Mouse (Mus musculus) layer of hippocampus, adult 11-12 months (tissue): ENCODE data around the gene Fam193a.

Experiments used
- DNase-seq: peaks from one replicate; pipeline ENCODE4 v3.0.0; 2022; ENCODE audit warnings: low spot score

Gene Fam193a

DNA sequence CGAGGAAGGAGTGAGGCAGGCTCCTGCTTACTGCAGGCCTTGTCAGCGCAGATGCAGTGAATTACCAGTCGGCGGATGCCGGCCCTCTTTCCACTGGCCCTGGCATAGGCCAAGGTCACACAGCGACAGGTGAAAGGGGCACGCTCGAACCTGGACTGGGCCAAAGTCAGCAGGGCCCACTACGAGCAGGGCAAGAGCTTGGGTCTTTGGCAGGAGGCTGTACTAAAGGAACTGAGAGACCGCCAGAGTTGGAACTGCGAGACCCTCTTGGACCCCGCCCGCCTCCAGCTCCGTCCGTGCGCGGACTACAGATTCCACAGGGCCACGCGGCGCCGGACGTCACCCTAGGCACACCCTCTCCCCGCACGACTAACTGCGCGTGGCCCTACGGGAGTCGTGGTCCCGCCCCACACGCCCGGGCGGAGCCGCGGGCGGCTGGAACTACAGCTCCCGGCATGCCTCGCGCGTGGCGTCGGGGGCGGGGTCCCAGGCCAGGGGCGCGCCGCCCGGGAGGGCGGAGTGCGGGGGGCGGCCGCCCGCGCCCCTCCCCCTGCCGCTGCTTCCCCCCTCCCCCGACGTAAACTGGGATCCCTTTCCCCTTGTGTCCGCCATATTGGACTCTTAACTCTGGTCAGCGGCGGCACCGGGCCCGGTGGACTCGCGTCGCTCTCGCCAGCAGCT is at the start of gene Fam193a:
Fam193a (plus strand) TSS at position 593 of the 681 bp plus-strand sequence.
- peak; percentile 98 for DNase-seq

GRCm38 (mm10) chr5:34321236-34321635 is 48.5 kb upstream of the Fam193a start:
- no peak for DNase-seq

GRCm38 (mm10) chr5:34325286-34325685 is 44.4 kb upstream of the Fam193a start:
- DNase-seq, result no peak

- DNase-seq, result no peak
Measured at GRCm38 (mm10) chr5:34326249-34326691, 43.5 kb upstream of the Fam193a start.

DNA sequence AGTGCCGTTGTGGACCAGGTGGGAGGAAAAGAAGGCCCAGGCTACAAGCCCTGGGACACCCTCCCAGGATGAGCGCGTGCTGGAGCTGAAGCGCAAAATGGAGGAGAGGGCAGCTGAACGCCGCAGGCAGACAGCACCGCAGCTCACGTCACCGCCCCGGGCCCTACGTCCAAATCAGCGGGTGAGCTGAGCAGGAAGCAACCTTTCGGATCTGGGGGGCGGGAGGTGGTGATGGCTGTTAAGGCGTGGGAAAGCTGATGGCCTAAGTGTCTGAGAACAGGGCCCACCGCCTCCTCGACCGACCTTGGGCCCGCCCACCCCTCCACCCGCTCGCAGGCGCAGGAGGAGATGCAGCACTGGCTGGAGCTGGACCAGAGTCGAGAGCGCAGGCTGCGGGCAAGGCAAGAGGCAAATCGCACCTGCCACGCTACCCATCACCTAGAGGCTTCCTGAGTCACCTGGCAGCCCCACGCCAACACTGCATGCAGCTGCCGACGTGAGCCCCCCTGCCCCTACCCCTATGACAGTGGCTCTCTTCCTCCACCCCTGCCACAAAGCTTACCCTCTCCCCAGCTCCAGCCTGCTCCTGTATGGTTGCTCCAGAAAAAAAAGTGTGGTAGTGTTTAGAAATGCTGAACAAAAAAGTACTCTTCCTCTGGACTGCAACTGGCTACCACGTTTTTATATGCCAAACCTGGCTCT is 42.7 kb upstream of the Fam193a start:
- DNase-seq, result no peak

GRCm38 (mm10) chr5:34330136-34330535 is 39.6 kb upstream of the Fam193a start:
- no peak for DNase-seq

- no peak for DNase-seq
Measured at GRCm38 (mm10) chr5:34334081-34334480, 35.7 kb upstream of the Fam193a start.

DNA sequence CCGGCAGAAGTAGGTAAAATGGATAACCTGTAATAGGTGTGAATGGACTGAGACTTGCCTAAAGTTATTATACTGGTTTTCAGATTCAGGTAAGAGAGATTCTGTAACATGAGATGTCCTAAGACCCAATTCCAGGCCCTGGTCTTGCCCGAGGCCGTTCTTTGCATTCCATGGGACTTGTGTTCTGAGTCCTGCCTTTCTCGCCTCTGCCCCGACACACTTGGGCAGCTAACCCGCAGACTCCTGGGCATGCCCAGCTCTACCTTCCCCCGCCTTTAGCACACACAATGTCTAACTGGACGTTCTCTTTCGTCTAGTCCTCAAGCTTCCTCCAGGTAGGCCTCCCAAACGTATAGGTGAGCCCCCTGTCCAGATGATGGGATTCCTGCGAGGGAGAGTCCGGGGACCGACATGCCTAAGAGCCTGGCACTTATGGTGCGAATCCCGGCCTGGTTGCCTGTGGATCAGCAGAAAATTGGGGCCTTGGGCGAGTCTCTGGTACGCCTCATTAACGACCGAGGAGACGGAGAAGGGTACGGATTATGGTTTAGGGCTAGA is 34.1 kb upstream of the Fam193a start:
- DNase-seq, result no peak

- DNase-seq, result peak; percentile 98
Measured at GRCm38 (mm10) chr5:34336097-34336774, 33.5 kb upstream of the Fam193a start, which contains the start of gene Rnf4. Rnf4 (plus strand) TSS chr5:34336289.

DNA sequence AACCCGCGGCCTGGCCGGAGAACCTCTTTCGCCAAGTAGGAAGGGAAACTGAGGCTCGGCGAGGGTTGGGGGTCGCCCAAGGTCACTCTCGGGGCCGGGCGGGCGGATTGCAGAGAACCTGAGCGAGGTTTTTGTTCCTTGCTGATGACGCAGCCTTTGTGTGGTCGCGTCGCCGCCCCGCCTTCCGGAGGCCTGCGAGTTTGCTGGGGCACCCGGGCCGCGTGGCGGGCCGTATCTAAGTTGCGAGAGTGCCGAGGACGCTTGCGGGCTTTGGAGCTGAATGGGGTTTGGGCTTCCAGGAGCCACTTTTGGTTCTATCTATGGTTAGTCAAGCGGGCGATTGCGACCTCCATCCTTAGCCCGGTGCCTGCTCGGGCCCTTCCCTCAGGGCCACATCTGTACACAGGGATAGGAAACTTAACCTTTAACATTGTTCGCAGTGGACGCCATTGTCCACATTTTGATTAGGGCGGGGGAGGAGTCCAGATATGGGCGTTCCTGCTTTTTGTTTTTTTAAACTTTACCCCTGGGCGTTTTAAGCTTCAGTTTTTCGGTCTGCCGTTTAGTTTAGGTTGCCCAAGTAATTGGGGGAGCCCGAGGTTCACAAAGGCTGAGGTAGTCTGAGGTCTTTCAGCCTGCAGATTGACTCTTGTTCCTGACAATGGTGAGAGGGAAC is 32.8 kb upstream of the Fam193a start:
- peak; percentile 35 for DNase-seq

- DNase-seq, result no peak
Measured at GRCm38 (mm10) chr5:34340246-34340645, 29.5 kb upstream of the Fam193a start.

- no peak for DNase-seq
Measured at GRCm38 (mm10) chr5:34352084-34352631, 17.6 kb upstream of the Fam193a start.

GRCm38 (mm10) chr5:34360261-34360660 is 9.5 kb upstream of the Fam193a start:
- DNase-seq, result no peak

DNA sequence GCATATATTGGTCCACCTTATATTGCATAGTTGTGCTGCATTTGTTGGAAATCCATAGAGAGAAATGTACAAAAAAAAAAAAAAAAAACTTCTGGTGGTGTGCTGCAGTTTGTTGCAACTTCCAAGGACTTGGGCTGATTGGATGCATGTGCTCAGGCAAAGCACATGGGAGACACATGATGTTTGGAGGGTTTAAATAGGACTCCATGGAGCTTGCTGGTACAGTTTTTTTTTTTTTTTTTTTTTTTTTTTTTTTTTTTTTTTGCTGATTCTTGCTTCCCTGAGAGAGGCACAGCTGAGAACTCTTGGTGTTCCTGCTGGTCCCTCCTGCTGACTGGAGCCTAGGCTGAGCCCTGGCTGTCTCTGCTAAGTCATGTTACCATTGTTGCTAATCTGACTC is 6.6 kb upstream of the Fam193a start:
- DNase-seq, result no peak

DNA sequence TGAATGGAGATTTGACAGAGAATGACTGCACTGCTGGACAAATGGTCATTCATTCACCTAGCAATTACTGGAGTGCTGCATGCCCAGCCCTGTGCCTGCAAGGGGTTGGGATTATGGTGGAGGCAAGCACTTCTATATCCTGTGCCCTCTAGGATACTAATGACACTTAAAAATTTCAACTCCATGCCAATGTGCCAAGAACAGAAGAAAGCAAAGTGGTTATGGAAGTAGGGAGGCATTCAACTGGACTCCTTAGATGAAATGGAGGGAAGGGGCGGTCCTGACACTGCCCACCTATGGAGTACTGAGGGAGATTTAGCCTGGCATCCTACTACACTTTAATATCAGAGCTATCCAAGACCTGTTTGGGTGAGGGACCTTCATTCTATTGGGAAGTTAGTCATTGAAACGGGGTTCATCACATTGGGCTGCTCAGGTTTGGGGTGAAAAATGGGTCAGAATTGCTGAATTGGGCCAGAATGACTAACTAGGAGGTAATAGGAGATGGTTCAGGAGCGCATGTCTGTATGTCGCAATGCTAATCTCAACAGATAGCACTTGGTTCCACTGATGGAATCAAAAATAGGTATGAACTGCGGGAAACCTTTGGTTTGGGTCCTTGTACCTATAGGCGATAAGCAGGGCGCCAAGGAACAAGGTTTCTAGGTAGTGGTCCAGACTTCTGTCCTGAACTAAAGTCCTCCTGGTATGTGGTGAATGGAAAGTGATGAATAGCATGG is 1.0 kb upstream of the Fam193a start:
- no peak for DNase-seq

GRCm38 (mm10) chr5:34370022-34370823 is 490 bp downstream of the Fam193a start:
- DNase-seq, result peak; percentile 31

GRCm38 (mm10) chr5:34370840-34371239 is 1.1 kb downstream of the Fam193a start:
- DNase-seq, result no peak

GRCm38 (mm10) chr5:34372141-34372540 is 2.4 kb downstream of the Fam193a start:
- no peak for DNase-seq

DNA sequence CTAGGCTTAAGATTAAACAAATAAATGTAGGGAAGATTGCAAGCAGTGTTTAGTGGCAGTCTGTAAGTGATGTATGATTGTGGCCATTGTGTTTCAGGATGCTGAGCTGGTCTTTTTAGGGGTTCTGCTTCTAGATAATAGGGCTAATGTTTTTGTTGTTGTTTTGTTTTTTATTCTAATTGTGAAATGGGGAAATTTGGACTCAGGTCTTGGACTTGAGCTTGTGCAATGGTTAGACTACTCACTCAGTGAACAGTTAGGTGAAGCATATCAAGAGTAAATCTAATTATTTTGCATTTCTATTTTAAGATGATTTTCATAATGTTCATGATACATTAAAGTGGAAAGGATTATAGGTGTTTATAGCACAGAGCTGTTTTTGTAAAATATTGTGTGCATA is 2.8 kb downstream of the Fam193a start:
- no peak for DNase-seq

GRCm38 (mm10) chr5:34378787-34379186 is 9.1 kb downstream of the Fam193a start:
- no peak for DNase-seq
